Mouse (Mus musculus): Measurements from ENCODE around the gene Mfsd8.
"Not testable (repeated sequence)": the region's sequence is repeated elsewhere in the genome, so short reads cannot be mapped to it uniquely, and the experiment has no call there.

The Mfsd8 gene

DNA sequence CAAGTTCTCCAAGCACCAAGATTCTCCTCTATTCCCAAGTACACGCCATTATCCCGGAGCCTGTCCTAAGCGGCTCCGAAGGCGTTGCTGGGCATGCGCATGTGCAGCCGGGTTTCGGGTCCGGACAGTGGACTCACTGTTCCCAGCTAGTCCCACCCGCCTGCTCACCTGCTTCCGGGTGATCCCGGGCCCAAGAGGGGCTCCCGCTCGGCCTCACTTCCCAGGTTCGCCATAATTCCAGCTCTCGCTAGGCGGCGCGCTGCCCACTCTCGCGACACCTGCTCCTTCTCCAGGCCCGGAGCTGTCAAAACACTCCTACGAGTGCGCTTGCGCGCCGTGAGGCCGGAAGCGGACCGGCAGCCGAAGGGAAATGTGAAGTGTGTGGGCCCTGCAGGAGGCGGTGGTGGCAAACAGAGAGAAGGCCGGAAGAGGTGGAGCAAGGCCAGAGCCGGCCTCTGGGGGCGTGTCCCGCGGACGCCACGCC is at the start of gene Mfsd8:
Mfsd8 (minus strand) TSS at position 414 of the 484 bp plus-strand sequence.
- peak; percentile 100 for DNase-seq

DNA sequence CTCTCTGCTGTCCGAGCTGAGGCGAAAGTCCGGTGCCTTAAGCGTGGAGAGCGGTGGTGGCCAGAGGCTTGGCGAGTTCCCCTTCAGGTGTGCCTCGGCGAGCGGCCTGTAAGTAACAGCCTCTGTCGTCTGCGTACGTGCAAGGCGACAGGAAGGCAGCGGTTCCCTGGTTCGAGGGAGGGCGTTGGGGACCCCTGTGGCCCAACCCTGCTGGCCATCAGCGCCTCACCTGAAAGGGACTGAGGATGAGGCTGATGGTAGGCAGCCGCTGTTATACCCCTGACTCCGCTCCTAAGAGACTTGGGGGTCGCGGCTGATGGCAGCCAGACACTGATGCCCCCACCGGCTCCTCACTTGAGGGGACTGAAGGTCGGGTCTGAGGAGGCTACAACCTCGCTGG is 47.6 kb upstream of the Mfsd8 start:
- DNase-seq: not testable (repeated sequence)

DNA sequence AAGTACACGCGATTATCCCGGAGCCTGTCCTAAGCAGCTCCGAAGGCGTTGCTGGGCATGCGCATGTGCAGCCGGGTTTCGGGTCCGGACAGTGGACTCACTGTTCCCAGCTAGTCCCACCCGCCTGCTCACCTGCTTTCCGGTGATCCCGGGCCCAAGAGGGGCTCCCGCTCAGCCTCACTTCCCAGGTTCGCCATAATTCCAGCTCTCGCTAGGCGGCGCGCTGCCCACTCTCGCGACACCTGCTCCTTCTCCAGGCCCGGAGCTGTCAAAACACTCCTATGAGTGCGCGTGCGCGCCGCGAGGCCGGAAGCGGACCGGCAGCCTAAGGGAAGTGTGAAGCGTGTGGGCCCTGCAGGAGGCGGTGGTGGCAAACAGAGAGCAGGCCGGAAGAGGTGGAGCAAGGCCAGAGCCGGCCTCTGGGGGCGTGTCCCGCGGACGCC is 47.2 kb upstream of the Mfsd8 start:
- DNase-seq: peak; percentile 100

DNA sequence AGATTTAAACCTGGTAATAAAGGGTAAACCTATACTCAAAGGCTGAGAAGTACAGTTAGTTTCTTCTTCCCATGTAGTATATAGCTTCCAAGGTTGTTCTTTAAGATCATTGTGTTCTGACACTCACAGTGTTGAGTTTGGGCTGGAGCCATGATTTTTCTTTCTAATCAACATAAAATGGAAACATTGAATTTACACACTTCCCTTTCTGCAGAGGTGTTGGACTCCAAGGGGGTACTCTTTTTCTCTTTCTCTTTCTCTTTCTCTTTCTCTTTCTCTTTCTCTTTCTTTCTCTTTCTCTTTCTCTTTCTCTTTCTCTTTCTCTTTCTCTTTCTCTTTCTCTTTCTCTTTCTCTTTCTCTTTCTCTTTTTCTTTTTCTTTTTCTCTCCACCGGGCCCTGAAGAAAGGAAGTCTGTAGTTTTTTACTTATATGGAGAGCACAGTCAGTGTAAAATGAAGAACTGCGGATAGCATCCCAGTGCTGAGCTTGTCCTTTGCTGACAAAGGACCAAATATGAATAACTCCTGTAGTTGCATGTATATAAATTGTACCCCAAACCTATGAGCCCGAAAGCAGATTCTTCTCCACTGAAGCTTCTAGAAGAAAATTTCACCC is 6.5 kb upstream of the Mfsd8 start:
- DNase-seq: not testable (repeated sequence)

DNA sequence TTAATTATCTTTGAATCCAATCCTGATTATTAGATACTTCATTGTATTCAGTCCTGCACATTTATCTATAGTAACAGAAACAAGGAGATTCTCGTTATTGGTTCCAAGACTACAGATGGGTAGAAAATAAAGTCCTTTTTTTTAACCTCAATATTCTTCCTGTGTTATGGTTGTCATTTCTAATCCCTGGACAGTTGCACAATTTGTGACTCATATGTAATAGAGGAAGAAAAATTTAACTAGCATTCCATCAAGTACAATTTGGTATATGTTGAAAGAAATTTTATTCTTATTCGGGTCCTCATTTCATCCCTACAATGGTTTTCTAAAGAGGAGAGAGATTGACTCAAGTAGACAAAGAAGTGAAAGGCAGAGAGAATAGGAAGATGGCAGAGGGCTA is 1.2 kb upstream of the Mfsd8 start:
- not testable (repeated sequence) for DNase-seq

DNA sequence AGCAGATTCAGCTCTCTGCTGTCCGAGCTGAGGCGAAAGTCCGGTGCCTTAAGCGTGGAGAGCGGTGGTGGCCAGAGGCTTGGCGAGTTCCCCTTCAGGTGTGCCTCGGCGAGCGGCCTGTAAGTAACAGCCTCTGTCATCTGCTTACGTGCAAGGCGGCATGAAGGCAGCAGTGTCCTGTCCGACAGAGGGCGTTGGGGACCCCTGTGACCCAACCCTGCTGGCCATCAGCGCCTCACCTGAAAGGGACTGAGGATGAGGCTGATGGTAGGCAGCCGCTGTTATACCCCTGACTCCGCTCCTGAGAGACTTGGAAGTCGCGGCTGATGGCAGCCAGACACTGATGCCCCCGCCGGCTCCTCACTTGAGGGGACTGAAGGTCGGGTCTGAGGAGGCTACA is 332 bp upstream of the Mfsd8 start:
- peak; percentile 90 for DNase-seq

DNA sequence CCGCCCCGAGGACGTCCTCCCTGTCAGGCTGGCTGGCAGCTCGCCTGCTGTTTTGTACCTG is 101 bp upstream of the Mfsd8 start, which contains the start of gene Abhd18:
Abhd18 (plus strand) TSS at position 14 of the 61 bp plus-strand sequence.
- not testable (repeated sequence) for DNase-seq

DNA sequence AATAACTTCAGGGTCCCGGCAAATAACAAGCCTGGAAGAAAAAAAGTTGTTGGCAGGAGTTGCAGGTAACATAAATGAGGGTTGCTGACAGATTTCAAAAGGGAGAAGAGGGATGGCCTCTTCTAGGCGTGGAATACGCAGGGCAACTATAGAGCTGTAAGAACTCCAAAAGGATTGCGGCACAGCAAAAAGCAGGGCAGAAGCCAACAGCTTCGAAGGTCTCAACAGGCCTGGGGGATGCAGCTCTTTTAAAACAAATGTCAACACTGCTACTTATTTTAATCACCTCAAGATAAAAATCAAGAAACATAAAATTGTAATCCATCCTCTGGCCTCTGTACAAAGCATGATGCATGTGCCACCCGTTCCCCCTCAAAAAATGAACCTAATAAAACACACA is 1.2 kb downstream of the Mfsd8 start:
- peak; percentile 46 for DNase-seq

DNA sequence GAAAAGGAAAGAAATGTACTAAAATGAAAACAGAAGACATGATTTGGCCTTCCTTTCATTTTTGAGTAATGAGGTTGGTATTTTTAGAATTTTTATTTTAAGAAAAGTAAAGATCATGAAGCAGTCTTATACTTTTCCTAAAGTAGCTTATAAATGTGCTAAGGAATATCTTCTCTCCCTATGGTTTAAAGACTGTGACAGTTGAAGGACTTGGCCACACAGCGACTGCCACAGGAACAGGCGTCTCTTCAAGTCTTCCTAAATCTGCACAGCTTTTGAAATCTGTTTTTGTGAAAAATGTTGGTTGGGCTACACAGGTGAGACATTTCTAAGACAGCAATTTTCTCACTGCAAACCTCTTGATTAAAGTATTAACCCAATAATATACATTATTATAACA is 33.4 kb downstream of the Mfsd8 start:
- no peak for DNase-seq

DNA sequence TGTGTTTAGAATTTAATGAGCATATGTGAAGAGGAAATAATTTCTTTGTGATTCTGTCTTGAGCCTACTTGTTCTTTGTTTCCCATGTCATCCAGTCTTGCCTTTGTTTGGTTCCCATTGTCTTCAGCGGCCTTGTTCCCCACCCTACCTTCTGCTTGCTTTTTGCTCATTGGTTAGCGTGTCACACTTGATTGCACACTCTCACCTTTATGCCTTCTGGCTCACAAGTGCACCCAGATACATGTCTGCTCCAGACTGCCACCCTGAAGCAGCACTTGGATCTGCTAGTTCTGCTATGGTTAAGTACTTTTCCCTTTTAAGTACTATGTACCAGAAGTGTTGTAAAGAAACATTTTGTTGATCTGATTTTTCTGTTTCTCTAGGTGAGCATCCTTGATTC is 36.8 kb downstream of the Mfsd8 start:
- no peak for DNase-seq

DNA sequence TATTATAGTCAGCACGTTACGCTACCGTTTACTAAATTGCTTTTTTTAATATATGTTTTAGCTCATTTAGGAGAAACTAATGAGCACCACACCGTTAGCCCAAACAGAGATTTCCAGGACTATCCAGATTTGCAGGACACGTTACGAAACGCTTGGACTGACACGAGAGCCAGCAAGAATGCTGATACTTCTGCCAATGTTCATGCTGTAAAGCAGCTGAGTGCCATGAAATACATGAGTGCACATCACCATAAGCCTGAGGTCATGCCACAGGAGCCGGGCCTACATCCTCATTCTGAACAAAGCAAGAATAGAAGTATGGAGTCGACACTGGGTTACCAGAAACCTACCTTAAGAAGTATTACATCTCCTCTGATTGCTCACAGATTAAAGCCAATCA is 38.0 kb downstream of the Mfsd8 start:
- no peak for DNase-seq

DNA sequence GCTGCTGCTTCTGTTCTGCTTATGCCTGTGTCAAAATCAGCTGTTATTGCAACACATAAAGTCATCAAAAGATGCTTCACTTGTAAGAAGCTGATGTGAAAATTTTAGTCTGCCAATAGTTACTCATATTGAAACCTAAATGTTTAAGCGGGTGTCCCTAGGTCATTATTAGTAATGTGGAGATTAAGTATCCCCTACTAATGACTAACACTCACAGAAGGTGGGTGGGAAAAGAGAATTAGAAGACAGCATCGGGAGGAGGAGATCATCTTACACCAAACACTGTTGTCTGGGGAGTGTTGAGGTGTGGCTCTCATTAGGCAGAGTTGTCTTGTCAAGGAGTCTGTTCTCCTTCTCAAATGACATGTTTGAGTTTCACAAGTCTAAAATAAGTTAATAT is 39.8 kb downstream of the Mfsd8 start:
- no peak for DNase-seq

DNA sequence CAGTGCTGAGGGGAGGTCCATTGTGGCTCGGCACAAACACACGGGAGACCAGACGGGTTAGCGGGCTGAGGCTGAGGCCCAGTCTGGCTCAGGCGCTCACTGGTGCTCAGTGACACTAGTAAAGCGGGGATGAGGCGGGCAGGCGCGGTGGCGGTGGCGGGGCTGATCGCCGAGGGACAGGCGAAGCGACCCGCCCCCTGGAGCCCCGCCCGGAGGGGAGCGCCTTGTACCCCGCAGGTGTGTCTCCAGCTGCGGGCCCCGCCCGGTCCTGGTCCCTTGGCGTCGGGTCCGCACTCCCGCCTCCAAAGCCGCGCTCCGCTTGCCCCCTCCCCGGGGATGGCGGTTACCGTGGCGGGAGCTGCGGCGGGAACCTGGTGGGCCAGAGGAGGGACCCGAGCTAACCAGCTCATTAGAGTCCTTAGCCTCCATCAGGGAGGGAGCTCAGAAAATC is 46.3 kb downstream of the Mfsd8 start:
- peak; percentile 57 for DNase-seq

DNA sequence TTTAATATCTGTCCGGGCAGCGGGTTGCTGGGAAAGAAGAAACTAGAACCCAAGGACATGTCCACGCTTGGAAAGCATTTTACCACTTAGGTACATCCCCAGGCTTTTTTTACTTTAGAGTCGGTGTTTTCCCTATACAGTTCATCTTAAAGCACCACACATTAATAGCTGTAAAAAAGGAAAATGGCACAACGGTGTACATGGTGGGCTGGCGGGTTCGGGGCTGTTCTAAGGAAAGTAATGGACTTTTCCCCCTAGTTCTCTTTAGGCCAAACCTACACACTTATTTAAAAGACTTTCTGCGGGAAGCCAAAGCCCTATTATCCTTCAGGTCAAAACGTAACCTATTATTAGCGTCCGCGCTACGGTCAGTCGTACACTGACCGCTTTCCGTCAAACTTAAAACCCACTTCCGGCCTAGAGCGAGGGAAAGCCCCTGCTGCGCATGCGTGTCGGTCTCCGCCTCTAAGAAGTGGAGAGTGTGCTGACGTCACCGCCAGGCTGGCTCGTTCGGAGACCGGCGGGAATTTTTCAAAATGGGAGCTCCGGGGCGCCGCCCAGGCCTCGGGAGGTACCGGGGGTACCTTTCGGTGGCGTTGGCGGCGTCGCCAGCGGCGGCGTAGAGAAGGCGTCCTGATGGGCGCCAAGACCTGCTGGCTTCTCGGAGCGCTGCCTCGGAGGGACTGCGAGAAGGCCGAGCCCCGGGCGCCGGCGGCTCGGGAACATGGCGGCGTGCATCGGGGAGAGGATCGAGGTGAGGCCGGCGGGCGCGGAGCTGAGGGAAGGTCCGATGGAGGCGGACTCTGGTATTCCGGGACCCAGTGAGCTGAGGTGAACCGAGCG is 46.9 kb downstream of the Mfsd8 start, which contains the start of gene Plk4:
Plk4 (plus strand) TSS at position 490 of the 843 bp plus-strand sequence.
- peak; percentile 95 for DNase-seq

DNA sequence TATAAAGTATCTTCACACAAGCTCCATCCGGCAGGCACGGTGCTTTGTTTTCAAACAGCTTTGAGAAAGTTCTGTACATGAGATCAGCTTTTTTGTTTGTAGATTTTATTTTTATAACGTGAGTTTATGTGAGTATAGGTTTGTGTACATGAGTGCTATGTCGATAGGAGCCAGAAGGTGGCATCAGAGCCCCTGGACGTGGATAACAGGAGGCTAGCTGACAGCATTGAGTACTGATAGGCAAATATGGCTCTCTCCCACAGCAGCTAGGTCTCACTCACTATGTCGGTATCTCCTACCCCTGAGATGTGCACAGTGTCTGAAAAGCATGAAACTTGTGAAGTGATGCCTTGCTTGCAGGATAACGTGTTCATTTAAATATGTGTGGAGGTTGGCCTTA is 48.2 kb downstream of the Mfsd8 start:
- peak; percentile 18 for DNase-seq

DNA sequence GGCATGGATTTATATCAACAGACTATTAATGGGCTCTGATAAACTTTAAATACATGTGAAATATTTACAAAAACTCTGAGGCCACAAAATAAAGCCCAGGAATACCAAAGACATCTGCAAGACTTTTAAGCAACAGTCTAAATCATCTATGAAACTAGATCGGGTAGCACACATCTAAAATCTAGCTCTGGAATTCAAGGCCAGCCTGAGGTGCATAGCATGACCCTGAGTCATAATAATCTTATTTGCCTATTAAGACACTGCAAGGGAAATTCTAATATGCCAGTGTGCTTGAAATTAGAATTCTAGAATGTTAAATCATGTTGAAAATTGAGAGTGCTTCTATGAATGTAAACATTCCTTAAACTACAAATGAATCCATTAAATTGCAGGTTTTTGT is 48.6 kb downstream of the Mfsd8 start:
- no peak for DNase-seq

DNA sequence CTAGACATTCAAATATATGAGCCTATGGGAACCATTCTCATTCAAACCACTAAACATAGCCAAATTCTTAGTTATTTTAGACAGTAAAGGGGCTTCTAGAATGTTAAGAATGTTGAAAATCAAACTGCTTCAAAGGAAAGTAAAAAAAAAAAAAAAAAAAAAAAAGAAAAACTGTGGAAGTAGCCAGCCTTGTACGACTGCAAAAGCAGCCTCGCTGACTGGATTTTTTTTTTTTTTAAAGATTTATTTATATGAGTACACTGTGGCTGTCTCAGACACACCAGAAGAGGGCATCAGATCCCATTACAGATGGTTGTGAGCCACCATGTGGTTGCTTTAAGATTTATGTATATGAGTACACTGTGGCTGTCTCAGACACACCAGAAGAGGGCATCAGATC is 52.9 kb downstream of the Mfsd8 start:
- DNase-seq: no peak
